Mouse (Mus musculus) embryonic fibroblast, embryonic 13.5 days (primary cell): ENCODE measurements around the gene Adamts17.

ENCODE experiments used
- CTCF ChIP-seq: IDR thresholded peaks from 2 replicates; pipeline ENCODE4 v1.5.1; 2011; ENCODE audit warnings: mild to moderate bottlenecking, control low read depth, low read length, moderate library complexity, borderline replicate concordance; ENCODE audit not compliant: insufficient read depth
- POLR2A ChIP-seq: IDR thresholded peaks from 2 replicates; pipeline ENCODE4 v1.6.1; 2011; ENCODE audit warnings: low read depth, mild to moderate bottlenecking, control low read depth, low read length, moderate library complexity

DNA sequence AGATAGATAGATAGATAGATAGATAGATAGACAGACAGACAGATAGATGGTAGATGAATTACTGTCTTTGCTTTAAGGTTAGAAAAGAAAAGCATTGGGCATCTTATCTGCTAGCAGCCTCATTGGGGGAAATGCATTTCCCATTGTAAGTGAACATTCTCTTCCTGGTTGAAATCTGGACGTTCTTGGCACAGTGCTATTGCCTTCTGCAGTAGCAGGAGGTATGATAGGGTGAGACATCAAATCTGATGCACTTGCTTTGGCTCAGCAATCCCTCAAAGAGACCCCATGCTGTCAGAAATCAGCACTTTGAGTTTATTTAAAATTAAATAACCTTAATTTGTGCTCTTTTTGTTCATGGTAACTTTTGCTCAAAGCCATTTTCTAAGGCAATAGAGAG is 164.1 kb downstream of the Adamts17 start:
- TF ChIP-seq POLR2A (no peak), CTCF (no peak)
